Mouse (Mus musculus): ENCODE data around the gene Prrg2. TPM values are rescaled to one million over a fixed set of nuclear protein-coding genes. Genes with fewer than 3 reads are reported as not detected.

Gene Prrg2
- polyA plus RNA-seq, 1 experiment: 18.2 TPM

DNA sequence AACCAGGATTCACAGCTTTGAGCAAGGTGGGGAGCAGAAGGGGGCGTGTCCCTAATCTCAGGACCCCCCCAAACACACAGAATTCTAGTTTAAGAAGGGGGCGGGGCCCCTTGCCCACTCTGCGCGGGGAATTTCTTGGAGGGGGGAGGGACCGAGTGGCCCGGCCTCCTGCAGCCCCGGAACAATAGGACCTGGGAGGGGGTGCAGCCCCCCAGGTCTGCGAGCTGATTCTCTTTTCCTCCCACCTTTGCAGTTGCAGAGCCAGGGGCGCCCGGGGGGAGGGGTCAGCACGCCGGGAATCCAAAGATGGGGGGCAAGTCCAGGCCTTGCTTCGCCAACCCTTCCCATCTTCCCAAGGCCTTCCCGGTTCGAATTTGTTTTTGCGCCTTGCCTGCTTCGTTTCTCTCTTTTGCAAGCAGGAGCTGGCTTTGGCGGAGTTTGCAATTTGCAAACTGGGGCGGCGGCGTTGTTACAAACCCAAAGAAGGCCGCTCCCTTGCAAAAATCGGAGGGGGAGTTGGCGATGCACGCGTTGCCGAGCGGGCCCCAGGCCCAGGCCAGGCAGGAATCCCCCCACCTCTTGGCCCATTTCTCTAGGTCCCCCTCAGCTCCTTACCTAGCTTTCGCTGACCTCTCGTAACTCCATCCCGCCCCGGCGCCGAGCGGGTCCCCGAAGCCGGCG, 10.2 kb downstream of the Prrg2 start:
- Histone ChIP-seq H3K27ac (ENCODE audit: control insufficient read depth, insufficient read depth, low read depth, low read length, poor library complexity) (peak overlapping the region; percentile 79), H3K4me3 (replicated peaks; ENCODE audit: control insufficient read depth, low read depth, low read length) (peak overlapping the region; percentile 69), H3K4me1 (ENCODE audit: control insufficient read depth, insufficient read depth, low read length) (peaks cover 5% of the 10 kb centered on the region)
- under 1% methylated on average over 38 of the region's 38 CpGs for WGBS
- TF ChIP-seq CTCF (IDR thresholded peaks at IDR 0.05; ENCODE audit: control insufficient read depth, insufficient read depth, low read length): no peak
- TF ChIP-seq POLR2A (IDR thresholded peaks at IDR 0.05; ENCODE audit: borderline replicate concordance, control insufficient read depth, low read depth, low read length): no peak

DNA sequence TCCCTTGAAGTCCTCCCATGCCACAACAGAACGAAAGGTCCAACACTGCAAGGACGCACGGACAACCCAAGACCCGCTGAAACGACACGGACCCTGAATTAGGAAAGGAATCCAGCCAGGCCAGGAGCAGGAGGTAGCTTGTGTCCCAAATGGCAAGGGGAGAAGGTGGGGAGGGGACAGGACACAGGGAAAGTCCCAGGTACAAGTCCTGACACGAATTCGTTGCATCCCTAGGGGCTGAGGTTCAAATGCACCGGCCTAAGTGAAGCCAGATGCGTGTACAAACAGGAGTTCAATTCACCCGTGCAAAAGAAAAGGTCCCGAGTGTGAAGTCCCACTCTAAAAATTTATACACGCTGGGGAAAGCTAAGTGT, 10.9 kb downstream of the Prrg2 start:
- TF ChIP-seq CTCF (IDR thresholded peaks at IDR 0.05; ENCODE audit: control insufficient read depth, insufficient read depth, low read length) (no peak), POLR2A (IDR thresholded peaks at IDR 0.05; ENCODE audit: borderline replicate concordance, control insufficient read depth, low read depth, low read length) (no peak)
- 34% methylated on average over 13 of the region's 13 CpGs for WGBS
- peak overlapping the region; percentile 69 for H3K4me3 ChIP-seq (replicated peaks; ENCODE audit: control insufficient read depth, low read depth, low read length)
- H3K27ac ChIP-seq (ENCODE audit: control insufficient read depth, insufficient read depth, low read depth, low read length, poor library complexity): no peak overlapping the region
- H3K4me1 ChIP-seq (ENCODE audit: control insufficient read depth, insufficient read depth, low read length): peaks cover 5% of the 10 kb centered on the region

DNA sequence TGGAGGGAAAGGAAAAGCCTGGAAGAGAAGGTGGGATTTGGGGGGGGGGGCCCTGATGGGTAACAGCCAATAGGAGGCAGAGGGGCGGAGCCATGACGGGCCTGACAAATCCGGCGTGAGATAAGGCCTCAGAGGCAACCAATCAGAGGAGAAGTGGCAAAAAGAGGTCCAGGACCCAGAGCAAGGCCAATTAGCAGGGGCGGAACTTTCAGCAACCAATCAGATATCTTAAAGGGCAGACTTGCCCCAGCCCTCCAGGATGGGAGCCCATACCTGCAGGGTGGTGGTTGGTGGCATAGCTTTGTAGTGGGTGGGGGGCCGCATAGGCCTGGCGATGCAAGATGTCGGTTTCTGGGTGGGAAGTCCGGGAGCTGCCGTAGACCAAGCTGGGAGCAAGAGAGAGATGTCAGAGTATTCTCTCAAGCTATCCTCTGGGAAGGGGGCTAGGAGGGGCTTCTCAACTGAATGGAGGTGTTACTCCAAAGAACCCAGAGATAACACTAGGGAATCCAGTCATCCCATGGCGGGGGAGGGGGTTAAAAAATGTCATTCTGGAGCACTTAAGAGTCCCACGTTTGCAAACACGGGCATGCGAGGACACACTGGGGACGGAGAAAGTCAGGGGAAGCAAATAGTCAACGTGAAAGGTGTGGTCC, 11.4 kb downstream of the Prrg2 start:
- 57% methylated on average over 16 of the region's 16 CpGs for WGBS
- Histone ChIP-seq H3K4me3 (replicated peaks; ENCODE audit: control insufficient read depth, low read depth, low read length) (peak overlapping the region; percentile 4), H3K4me1 (ENCODE audit: control insufficient read depth, insufficient read depth, low read length) (peaks cover 5% of the 10 kb centered on the region), H3K27ac (ENCODE audit: control insufficient read depth, insufficient read depth, low read depth, low read length, poor library complexity) (no peak overlapping the region)
- TF ChIP-seq POLR2A (IDR thresholded peaks at IDR 0.05; ENCODE audit: borderline replicate concordance, control insufficient read depth, low read depth, low read length) (no peak), CTCF (IDR thresholded peaks at IDR 0.05; ENCODE audit: control insufficient read depth, insufficient read depth, low read length) (no peak)

DNA sequence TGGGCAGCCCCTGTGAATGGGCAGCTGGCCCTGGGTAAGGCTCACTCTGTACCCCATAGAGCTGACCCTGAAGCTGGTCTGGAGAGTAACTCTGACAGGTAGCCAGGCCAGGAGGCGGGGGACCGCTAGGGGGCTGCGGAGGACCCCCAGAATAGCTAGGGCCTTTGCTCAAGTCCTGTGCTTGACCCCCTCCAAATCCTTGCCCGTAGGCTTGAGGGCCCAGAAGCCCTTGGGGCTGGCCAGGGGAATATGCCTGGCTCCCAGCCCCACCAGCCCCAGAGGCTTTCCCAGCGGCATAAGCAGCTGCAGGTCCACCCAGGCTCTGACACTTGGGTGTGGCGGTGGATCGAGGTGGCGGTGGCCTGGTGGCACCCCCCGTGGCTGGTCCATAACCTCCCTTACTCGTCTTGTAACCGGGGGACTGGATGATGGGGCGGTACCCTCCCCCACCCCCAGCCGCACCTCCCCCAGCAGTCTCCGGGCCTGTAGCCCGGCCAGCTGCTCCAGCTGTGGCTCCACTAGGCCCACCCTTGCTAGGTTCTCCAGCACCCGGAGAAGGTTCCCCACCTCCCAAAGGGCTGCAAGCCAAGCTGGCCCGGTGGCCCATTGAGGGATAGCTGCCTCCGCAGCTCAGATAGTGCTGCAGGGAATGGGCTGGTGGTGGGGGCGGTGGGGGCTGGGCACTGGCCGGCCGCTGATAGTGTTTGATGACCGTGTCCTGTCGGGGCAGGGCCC, 13.4 kb downstream of the Prrg2 start:
- 86% methylated on average over 23 of the region's 23 CpGs for WGBS
- no peak for TF ChIP-seq CTCF (IDR thresholded peaks at IDR 0.05; ENCODE audit: control insufficient read depth, insufficient read depth, low read length)
- TF ChIP-seq POLR2A (IDR thresholded peaks at IDR 0.05; ENCODE audit: borderline replicate concordance, control insufficient read depth, low read depth, low read length): no peak
- H3K4me3 ChIP-seq (replicated peaks; ENCODE audit: control insufficient read depth, low read depth, low read length): no peak overlapping the region
- H3K27ac ChIP-seq (ENCODE audit: control insufficient read depth, insufficient read depth, low read depth, low read length, poor library complexity): no peak overlapping the region; the same call in 1 of the 2 replicates
- H3K4me1 ChIP-seq (ENCODE audit: control insufficient read depth, insufficient read depth, low read length): peaks cover 5% of the 10 kb centered on the region

DNA sequence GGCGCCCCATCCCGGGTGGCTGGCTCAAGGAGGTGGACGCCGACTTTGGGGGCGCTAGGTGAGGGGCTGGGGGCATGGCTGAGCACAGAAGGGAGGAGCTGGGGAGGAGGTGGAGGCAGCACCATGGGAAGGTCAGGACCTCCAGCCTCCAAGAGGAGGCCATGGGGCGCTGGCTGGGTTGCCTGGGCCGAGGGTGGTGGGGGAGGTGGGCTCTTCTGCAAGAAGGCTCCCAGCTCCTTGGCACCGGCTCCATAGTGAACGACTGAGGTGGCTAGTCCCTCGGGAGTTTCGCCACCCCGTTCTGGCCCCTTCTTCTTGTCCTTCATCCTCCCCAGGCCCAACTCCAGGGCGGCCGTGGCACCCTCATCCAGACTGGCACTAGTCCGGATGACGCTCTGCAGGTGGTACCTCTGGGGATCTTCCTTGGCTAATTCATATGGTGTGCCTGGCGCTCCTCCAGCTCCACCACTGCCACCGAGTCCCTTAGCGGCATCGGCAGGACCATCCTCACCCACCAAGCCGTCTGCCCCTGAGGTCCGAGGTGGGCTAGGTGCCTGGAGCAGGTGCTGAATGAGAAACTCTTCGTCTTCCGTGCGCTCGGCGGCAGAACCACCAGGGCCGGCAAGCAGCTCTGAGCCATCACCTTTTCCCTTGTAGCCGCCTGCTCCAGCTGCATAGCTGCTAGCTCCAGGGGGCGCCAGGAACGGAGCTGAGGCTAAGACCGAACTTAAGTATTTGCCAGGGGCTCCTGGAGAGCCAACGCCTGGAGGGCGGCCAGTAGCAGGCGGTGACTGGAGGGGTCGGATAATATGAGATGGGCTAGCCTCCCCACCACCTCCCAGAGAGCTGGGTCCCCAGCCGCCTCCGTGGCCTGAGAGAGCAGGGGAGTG, 14.2 kb downstream of the Prrg2 start:
- H3K4me1 ChIP-seq (ENCODE audit: control insufficient read depth, insufficient read depth, low read length): peaks cover 5% of the 10 kb centered on the region
- no peak overlapping the region for H3K4me3 ChIP-seq (replicated peaks; ENCODE audit: control insufficient read depth, low read depth, low read length)
- H3K27ac ChIP-seq (ENCODE audit: control insufficient read depth, insufficient read depth, low read depth, low read length, poor library complexity): no peak overlapping the region; the same call in 1 of the 2 replicates
- no peak for TF ChIP-seq CTCF (IDR thresholded peaks at IDR 0.05; ENCODE audit: control insufficient read depth, insufficient read depth, low read length)
- no peak for TF ChIP-seq POLR2A (IDR thresholded peaks at IDR 0.05; ENCODE audit: borderline replicate concordance, control insufficient read depth, low read depth, low read length)
- WGBS: 91% methylated on average over 38 of the region's 38 CpGs

DNA sequence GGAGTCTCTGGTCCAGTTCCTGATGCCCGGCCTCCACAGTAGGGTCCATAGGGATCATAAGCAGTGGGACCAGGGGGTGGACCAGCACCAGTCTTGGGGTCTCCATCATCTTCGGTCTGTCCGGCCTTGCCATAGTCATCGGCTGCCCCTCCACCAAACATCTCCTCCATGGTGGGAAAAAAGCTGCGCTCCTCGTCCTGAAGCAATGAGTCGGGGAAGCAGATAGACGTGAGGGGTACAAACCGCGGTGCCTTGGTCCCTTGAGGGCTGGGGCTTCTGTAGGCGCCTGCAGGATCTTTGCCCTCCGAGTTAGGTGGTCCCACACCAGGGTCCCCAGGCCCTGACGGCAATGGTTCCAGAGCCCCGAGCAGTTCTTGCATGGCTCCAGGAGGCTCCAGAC, 15.0 kb downstream of the Prrg2 start:
- Histone ChIP-seq H3K27ac (ENCODE audit: control insufficient read depth, insufficient read depth, low read depth, low read length, poor library complexity) (no peak overlapping the region), H3K4me3 (replicated peaks; ENCODE audit: control insufficient read depth, low read depth, low read length) (no peak overlapping the region), H3K4me1 (ENCODE audit: control insufficient read depth, insufficient read depth, low read length) (peaks cover 5% of the 10 kb centered on the region)
- TF ChIP-seq POLR2A (IDR thresholded peaks at IDR 0.05; ENCODE audit: borderline replicate concordance, control insufficient read depth, low read depth, low read length): no peak
- TF ChIP-seq CTCF (IDR thresholded peaks at IDR 0.05; ENCODE audit: control insufficient read depth, insufficient read depth, low read length): no peak
- 89% methylated on average over 14 of the region's 14 CpGs for WGBS

DNA sequence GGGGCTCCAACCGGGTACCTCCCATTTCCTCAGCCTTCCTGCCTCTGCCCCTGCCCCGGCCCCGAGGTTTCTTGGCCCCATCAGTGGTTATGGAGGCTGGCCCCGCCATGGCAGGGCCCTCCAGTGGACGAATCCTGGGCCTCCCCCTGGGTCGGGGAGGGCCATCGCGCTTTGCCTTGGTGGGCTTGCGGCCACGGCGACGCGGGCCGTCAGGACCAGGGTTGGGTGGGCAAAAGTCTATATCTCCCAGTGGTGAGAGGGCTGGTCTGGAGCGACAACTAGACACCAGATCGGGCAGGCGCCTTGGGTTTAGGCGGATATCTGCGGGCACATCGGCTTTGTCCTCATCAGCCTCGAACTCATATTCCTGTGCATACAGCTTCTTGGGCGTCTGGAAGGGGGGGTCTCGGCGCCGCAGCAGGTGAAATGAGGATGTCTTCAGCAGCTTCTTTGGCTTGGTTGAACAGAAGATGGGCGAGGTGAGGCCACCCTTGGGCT, 15.6 kb downstream of the Prrg2 start:
- 87% methylated on average over 26 of the region's 26 CpGs for WGBS

More for the DNA sequence above, 15.6 kb downstream of the Prrg2 start:
- no peak overlapping the region for H3K27ac ChIP-seq (ENCODE audit: control insufficient read depth, insufficient read depth, low read depth, low read length, poor library complexity)
- H3K4me3 ChIP-seq (replicated peaks; ENCODE audit: control insufficient read depth, low read depth, low read length): no peak overlapping the region
- peaks cover 4% of the 10 kb centered on the region for H3K4me1 ChIP-seq (ENCODE audit: control insufficient read depth, insufficient read depth, low read length)
- no peak for TF ChIP-seq CTCF (IDR thresholded peaks at IDR 0.05; ENCODE audit: control insufficient read depth, insufficient read depth, low read length)
- no peak for TF ChIP-seq POLR2A (IDR thresholded peaks at IDR 0.05; ENCODE audit: borderline replicate concordance, control insufficient read depth, low read depth, low read length)
